Mouse (Mus musculus) limb, embryonic 14.5 days (tissue): ENCODE results near the gene Gm28374. TPM values are rescaled to one million over a fixed set of nuclear protein-coding genes. Genes with fewer than 3 reads are reported as not detected.

Source experiments
- ATAC-seq: fragments of 200-750 bp; cut with Nextera tagmentation; 2 replicates; pipeline ENCODE4 v1.8.0; 2017; ENCODE audit warnings: low read depth, moderate number of reproducible peaks, moderate TSS enrichment; ENCODE audit not compliant: low FRiP score
- DNase-seq: peaks from one replicate; pipeline ENCODE4 v3.0.0-alpha.2; 2015; ENCODE audit warnings: low spot score
- H3K27ac ChIP-seq: fragments of 300-500 bp; sonication (generic); replicated peaks from 2 replicates; pipeline ENCODE4 v1.5.1; 2014; ENCODE audit warnings: low read depth, mild to moderate bottlenecking, low read length, moderate library complexity, mixed read lengths
- H3K27me3 ChIP-seq: fragments of 300-500 bp; sonication (generic); 2 replicates; pipeline ENCODE4 v1.6.1; 2014; ENCODE audit warnings: low read length, mixed read lengths; ENCODE audit not compliant: control insufficient read depth, insufficient read depth
- H3K36me3 ChIP-seq: fragments of 300-500 bp; sonication (generic); 2 replicates; pipeline ENCODE4 v1.6.1; 2014; ENCODE audit warnings: mild to moderate bottlenecking, low read length, moderate library complexity, mixed read lengths; ENCODE audit not compliant: control insufficient read depth, insufficient read depth
- H3K4me1 ChIP-seq: fragments of 300-500 bp; sonication (generic); 2 replicates; pipeline ENCODE4 v1.6.1; 2014; ENCODE audit warnings: antibody characterized with exemption, low read length, mixed read lengths; ENCODE audit not compliant: control insufficient read depth, insufficient read depth
- H3K4me2 ChIP-seq: fragments of 300-500 bp; sonication (generic); replicated peaks from 2 replicates; pipeline ENCODE4 v1.6.1; 2014; ENCODE audit warnings: low read depth, mild to moderate bottlenecking, low read length, moderate library complexity; ENCODE audit not compliant: severe bottlenecking
- H3K4me3 ChIP-seq: fragments of 300-500 bp; sonication (generic); replicated peaks from 2 replicates; pipeline ENCODE4 v1.5.1; 2014; ENCODE audit warnings: low read length
- H3K9ac ChIP-seq: fragments of 300-500 bp; sonication (generic); 2 replicates; pipeline ENCODE4 v1.6.1; 2014; ENCODE audit warnings: mild to moderate bottlenecking, low read depth, low read length, moderate library complexity; ENCODE audit not compliant: severe bottlenecking
- H3K9me3 ChIP-seq: fragments of 300-500 bp; sonication (generic); 2 replicates; pipeline ENCODE4 v1.6.1; 2016; ENCODE audit warnings: low read length; ENCODE audit not compliant: control insufficient read depth
- POLR2A ChIP-seq: fragments of 200-500 bp; IDR thresholded peaks from 2 replicates; pipeline ENCODE4 v1.8.0; 2012; ENCODE audit warnings: inconsistent platforms, mild to moderate bottlenecking, moderate library complexity, borderline replicate concordance; ENCODE audit not compliant: insufficient read depth, insufficient read length; ENCODE audit errors: extremely low read depth
- WGBS: fragments of 180-500 bp; shearing (Covaris S2); extraction: QIAGEN DNeasy Blood & Tissue Kit; methylation state at CpG from one replicate; pipeline ENCODE4 v1.1.7; 2014; 5-methylcytosine and 5-hydroxymethylcytosine counted together
- polyA plus RNA-seq, 2 experiments: library from polyadenylated mRNA; depleted of rRNA in 1 of 2; stranded (reverse) in 1 of 2; unstranded in 1 of 2; fragments of >200 nt; fragmentation: Nextera tagmentation in 1 of 2; extraction: Ambion mirVana in 1 of 2; gene quantifications; 2 replicates each; pipeline versions ENCODE4 v1.2.1 to v1.2.3; 2012 to 2014

Gene Gm28374
- polyA plus RNA-seq, 2 experiments: 1.1 TPM

GRCm38 (mm10) chr19:6117346-6117985, 35.4 kb upstream of the Gm28374 start:
- no peak for ATAC-seq
- TF ChIP-seq POLR2A: no peak

DNA sequence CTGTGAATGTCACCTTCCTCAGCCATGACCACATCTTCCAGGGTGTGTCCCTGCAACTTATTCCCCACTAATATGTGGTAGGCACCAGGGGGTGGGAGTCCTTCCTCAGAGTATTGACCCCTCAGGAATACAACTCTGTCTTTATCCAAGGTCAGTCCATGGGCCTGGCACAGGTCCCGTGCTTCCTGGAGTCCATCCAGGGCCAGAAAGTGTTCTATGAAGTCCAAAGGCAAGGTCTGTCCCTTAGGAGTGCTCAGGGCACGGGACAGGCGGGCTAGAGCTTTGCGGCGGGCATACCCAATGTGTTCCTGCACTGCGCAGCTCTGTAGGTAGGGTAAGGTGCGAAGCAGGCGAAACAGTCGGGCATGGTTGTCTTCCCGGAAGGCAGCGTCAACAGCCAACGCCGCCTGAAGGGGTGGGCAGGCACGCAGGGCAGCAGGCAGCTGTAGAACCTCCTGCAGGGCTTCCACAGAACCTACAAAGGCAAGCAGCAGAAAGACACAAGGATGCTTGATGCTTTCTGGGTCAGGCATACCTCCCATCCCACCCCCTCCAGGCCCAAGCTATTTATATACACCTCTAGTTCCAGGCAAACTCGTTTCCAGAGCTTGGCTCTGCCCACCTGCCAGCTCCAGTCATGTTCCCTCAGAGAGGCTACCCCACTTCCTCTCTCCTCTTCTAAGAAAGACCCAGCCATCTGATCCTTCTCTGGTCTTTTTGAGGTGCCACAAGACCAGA, 34.2 kb upstream of the Gm28374 start:
- ATAC-seq: no peak
- WGBS: 87% methylated on average over 15 of the region's 15 CpGs
- peaks cover 10% of the 10 kb centered on the region for H3K4me1 ChIP-seq
- H3K9ac ChIP-seq: no peak overlapping the region
- no peak overlapping the region for H3K4me3 ChIP-seq
- no peak for TF ChIP-seq POLR2A
- H3K27me3 ChIP-seq: no peaks in the 10 kb centered on the region
- no peak overlapping the region for H3K4me2 ChIP-seq
- no peaks in the 10 kb centered on the region for H3K9me3 ChIP-seq
- no peak overlapping the region for H3K27ac ChIP-seq
- H3K36me3 ChIP-seq: peaks cover 31% of the 10 kb centered on the region
- no peak for DNase-seq

More at GRCm38 (mm10) chr19:6117346-6117985, 35.4 kb upstream of the Gm28374 start:
- Histone ChIP-seq H3K9me3 (no peaks in the 10 kb centered on the region), H3K9ac (peak overlapping the region; percentile 79), H3K27me3 (no peaks in the 10 kb centered on the region), H3K36me3 (peaks cover 31% of the 10 kb centered on the region), H3K4me2 (peak overlapping the region; percentile 83), H3K27ac (peak overlapping the region; percentile 93), H3K4me1 (peaks cover 10% of the 10 kb centered on the region), H3K4me3 (peak overlapping the region; percentile 88)
- 6% methylated on average over 25 of the region's 32 CpGs for WGBS
- peak; percentile 14 for DNase-seq

GRCm38 (mm10) chr19:6113116-6113515, 31.1 kb upstream of the Gm28374 start:
- DNase-seq (no peak), ATAC-seq (no peak)
- H3K4me2 ChIP-seq: no peak overlapping the region
- no peak overlapping the region for H3K9ac ChIP-seq
- no peak overlapping the region for H3K27ac ChIP-seq
- no peak overlapping the region for H3K4me3 ChIP-seq
- H3K9me3 ChIP-seq: no peaks in the 10 kb centered on the region
- H3K36me3 ChIP-seq: peaks cover 23% of the 10 kb centered on the region
- no peak for TF ChIP-seq POLR2A
- WGBS: 59% methylated on average over 6 of the region's 6 CpGs
- peaks cover 5% of the 10 kb centered on the region; the same call in 1 of the 2 replicates for H3K4me1 ChIP-seq
- no peaks in the 10 kb centered on the region for H3K27me3 ChIP-seq

DNA sequence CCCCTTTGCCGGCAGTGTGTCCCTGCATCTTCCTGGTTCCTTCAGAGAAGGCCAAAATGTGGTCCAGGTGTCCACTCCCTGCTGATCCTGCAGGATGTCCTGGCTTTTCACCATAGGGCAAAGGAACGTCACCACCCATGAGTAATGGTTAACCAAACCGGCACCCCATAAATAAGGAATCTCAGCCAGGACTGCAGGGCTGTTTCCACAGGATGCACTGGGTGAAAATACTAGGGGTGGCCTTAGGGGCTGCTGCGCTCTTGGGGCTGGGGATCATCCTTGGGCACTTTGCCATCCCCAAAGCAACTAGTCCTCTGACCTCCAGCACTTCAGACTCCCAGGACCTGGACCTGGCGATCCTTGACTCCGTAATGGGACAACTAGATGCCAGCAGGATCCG, 23.5 kb upstream of the Gm28374 start, which contains the start of gene Naaladl1:
Naaladl1 (plus strand) TSS at position 197 of the 400 bp plus-strand sequence.
- 76% methylated on average over 7 of the region's 7 CpGs for WGBS
- DNase-seq (no peak), ATAC-seq (no peak)

GRCm38 (mm10) chr19:6104476-6104875, 22.4 kb upstream of the Gm28374 start:
- ATAC-seq: no peak
- WGBS: 71% methylated on average over 4 of the region's 4 CpGs
- no peak for DNase-seq
- no peaks in the 10 kb centered on the region for H3K9me3 ChIP-seq
- no peaks in the 10 kb centered on the region for H3K36me3 ChIP-seq
- no peak overlapping the region for H3K27ac ChIP-seq
- no peak overlapping the region for H3K4me2 ChIP-seq
- no peak for TF ChIP-seq POLR2A
- H3K9ac ChIP-seq: no peak overlapping the region
- H3K4me3 ChIP-seq: no peak overlapping the region
- H3K27me3 ChIP-seq: no peaks in the 10 kb centered on the region
- no peaks in the 10 kb centered on the region for H3K4me1 ChIP-seq

More for the DNA sequence above, 23.5 kb upstream of the Gm28374 start, which contains the start of gene Naaladl1:
- TF ChIP-seq POLR2A: no peak
- Histone ChIP-seq H3K27me3 (no peaks in the 10 kb centered on the region), H3K4me1 (no peaks in the 10 kb centered on the region), H3K9ac (no peak within 1 kb of the TSS), H3K4me2 (no peak within 1 kb of the TSS), H3K9me3 (no peaks in the 10 kb centered on the region), H3K36me3 (no peaks in the 10 kb centered on the region), H3K27ac (no peak within 1 kb of the TSS), H3K4me3 (no peak within 1 kb of the TSS)
